Mouse (Mus musculus) limb, embryonic 13.5 days (tissue): ENCODE data around the gene Mbnl2. TPM values are rescaled to one million over a fixed set of nuclear protein-coding genes. Genes with fewer than 3 reads are reported as not detected.

ENCODE experiments used
- ATAC-seq: fragments of 200-750 bp; cut with Nextera tagmentation; 2 replicates; pipeline ENCODE4 v1.8.0; 2017; ENCODE audit warnings: low read depth, moderate number of reproducible peaks, moderate TSS enrichment; ENCODE audit not compliant: low FRiP score
- H3K27ac ChIP-seq: fragments of 300-500 bp; sonication (generic); 2 replicates; pipeline ENCODE4 v1.5.1; 2015; ENCODE audit warnings: inconsistent platforms, mild to moderate bottlenecking, moderate library complexity
- H3K27me3 ChIP-seq: fragments of 300-500 bp; sonication (generic); 2 replicates; pipeline ENCODE4 v1.6.1; 2015; ENCODE audit warnings: mild to moderate bottlenecking, inconsistent platforms
- H3K36me3 ChIP-seq: fragments of 300-500 bp; sonication (generic); 2 replicates; pipeline ENCODE4 v1.6.1; 2015; ENCODE audit warnings: inconsistent platforms, mild to moderate bottlenecking, moderate library complexity
- H3K4me1 ChIP-seq: fragments of 300-500 bp; sonication (generic); 2 replicates; pipeline ENCODE4 v1.6.1; 2015; ENCODE audit warnings: inconsistent platforms
- H3K4me2 ChIP-seq: fragments of 300-500 bp; sonication (generic); replicated peaks from 2 replicates; pipeline ENCODE4 v1.6.1; 2015; ENCODE audit warnings: inconsistent platforms, mild to moderate bottlenecking, moderate library complexity
- H3K4me3 ChIP-seq: fragments of 300-500 bp; sonication (generic); 2 replicates; pipeline ENCODE4 v1.5.1; 2015; ENCODE audit warnings: moderate library complexity, mild to moderate bottlenecking, inconsistent platforms
- H3K9ac ChIP-seq: fragments of 300-500 bp; sonication (generic); 2 replicates; pipeline ENCODE4 v1.6.1; 2015; ENCODE audit warnings: mild to moderate bottlenecking, inconsistent platforms
- H3K9me3 ChIP-seq: fragments of 300-500 bp; sonication (generic); 2 replicates; pipeline ENCODE4 v1.6.1; 2016; ENCODE audit warnings: inconsistent platforms
- WGBS: fragments of 180-500 bp; shearing (Covaris S2); methylation state at CpG from one replicate; pipeline ENCODE4 v1.1.7; 2015; 5-methylcytosine and 5-hydroxymethylcytosine counted together
- polyA plus RNA-seq: library from polyadenylated mRNA; unstranded; fragments of >200 nt; fragmentation: Nextera tagmentation; extraction: Ambion mirVana; gene quantifications from 2 replicates; pipeline ENCODE4 v1.2.1, GENCODE M21; 2015

Gene Mbnl2
- polyA plus RNA-seq, 1 experiment from 2014 or later = 127 TPM

GRCm38 (mm10) chr14:120384615-120385014 is 109.1 kb downstream of the Mbnl2 start:
- whole genome bisulfite sequencing = 90% methylated on average over 5 of the region's 5 CpGs
- ATAC-seq = no peak
- Histone ChIP-seq H3K27me3 (no peaks in the 10 kb centered on the region), H3K9me3 (no peaks in the 10 kb centered on the region), H3K4me2 (no peak overlapping the region), H3K9ac (no peak overlapping the region), H3K4me3 (no peak overlapping the region), H3K36me3 (peaks cover 33% of the 10 kb centered on the region), H3K4me1 (peaks cover 40% of the 10 kb centered on the region), H3K27ac (no peak overlapping the region; the same call in 1 of the 2 replicates)

DNA sequence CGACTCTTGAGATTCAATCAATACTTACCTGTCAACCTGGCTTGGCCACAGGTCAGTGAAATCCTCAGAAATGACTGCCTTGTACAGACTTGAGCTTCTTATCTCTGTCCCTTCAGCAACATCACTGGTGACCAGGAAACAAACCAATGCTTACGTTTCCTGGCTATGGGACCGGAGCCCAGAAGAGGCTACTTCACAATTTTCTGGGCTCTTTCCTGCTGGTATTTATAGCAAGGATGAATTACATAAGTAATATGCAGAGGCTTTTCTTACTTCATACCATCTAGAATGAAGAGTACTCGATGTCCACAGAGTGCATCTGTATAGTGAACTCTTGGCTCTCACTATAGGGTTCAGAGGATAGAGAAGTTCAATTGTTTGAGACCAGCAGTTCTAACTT is 111.8 kb downstream of the Mbnl2 start:
- Histone ChIP-seq H3K4me1 (peaks cover 36% of the 10 kb centered on the region), H3K36me3 (peaks cover 38% of the 10 kb centered on the region), H3K9ac (no peak overlapping the region), H3K27me3 (no peaks in the 10 kb centered on the region), H3K4me2 (no peak overlapping the region), H3K27ac (no peak overlapping the region), H3K4me3 (no peak overlapping the region), H3K9me3 (no peaks in the 10 kb centered on the region)
- ATAC-seq = no peak
- WGBS = 81% methylated on average over 4 of the region's 4 CpGs

GRCm38 (mm10) chr14:120388818-120389691 is 113.6 kb downstream of the Mbnl2 start:
- H3K4me2 ChIP-seq = peak overlapping the region; percentile 52
- WGBS = 14% methylated on average over 36 of the region's 38 CpGs
- H3K4me1 ChIP-seq = peaks cover 26% of the 10 kb centered on the region
- H3K27ac ChIP-seq = peak overlapping the region; percentile 53; the same call in 1 of the 2 replicates
- no peaks in the 10 kb centered on the region for H3K9me3 ChIP-seq
- peak overlapping the region; percentile 61; the same call in 1 of the 2 replicates for H3K9ac ChIP-seq
- H3K27me3 ChIP-seq = no peaks in the 10 kb centered on the region
- peaks cover 49% of the 10 kb centered on the region for H3K36me3 ChIP-seq
- ATAC-seq = peak; percentile 45; the same call in 1 of the 2 replicates
- peak overlapping the region; percentile 22 for H3K4me3 ChIP-seq

DNA sequence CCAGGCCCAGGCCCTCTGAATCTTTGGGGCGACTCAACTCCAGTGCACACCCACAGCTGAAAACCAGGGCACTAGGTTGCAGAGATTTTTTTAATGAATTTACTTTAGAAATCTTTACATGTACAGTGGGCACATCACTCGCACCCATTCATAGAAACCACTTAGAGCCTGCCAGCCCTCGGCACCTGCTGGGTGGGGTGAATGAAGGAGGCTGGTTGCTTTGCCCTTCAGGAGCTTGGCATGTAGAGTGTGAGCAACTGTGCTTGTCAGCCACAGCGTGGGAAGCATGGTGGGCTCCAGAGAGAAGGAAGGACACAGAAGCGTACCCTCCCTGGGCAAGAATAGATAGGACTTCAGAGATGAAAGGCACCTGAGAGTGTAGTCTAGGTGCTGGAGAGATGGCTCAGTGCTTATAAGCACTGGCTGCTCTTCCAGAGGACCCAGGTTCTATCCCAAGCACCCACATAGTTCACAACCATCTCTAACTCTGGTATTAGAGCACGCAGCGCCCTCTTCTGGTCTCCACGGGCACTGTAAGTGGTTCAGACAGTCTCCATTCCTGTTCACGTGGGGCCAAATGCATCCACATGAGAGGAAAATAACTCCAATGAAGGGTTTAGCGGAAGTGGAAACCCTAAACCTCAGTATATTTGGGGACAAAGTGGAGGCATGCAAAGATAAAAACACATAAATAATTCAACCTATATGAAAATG is 114.9 kb downstream of the Mbnl2 start:
- no peak overlapping the region for H3K27ac ChIP-seq
- no peak overlapping the region for H3K9ac ChIP-seq
- no peak overlapping the region for H3K4me3 ChIP-seq
- no peaks in the 10 kb centered on the region for H3K27me3 ChIP-seq
- peaks cover 58% of the 10 kb centered on the region for H3K36me3 ChIP-seq
- WGBS = 92% methylated on average over 10 of the region's 10 CpGs
- no peak overlapping the region for H3K4me2 ChIP-seq
- H3K4me1 ChIP-seq = peaks cover 24% of the 10 kb centered on the region
- H3K9me3 ChIP-seq = no peaks in the 10 kb centered on the region
- no peak for ATAC-seq

DNA sequence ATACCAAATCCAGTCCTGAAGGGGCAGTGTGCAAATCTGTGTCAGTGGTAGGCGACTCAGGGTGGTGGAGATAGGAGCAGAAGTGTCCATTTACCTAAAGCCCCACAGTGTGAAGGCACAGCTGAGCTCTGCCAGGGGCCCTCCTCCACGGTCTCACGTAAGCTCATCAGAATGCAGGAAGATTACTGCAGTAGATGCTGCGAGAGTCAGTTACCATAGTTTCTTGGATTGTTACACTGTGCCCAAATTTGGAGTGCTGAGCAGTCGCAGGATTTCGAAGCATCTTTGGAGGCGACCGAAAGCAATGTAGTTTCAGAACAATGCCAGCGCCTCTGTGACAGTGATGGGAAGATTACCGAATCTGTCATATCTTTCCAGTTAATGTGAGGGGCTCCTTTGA is 116.2 kb downstream of the Mbnl2 start:
- no peak overlapping the region for H3K27ac ChIP-seq
- no peak overlapping the region for H3K9ac ChIP-seq
- H3K36me3 ChIP-seq = peaks cover 65% of the 10 kb centered on the region
- no peak overlapping the region for H3K4me2 ChIP-seq
- H3K9me3 ChIP-seq = no peaks in the 10 kb centered on the region
- H3K27me3 ChIP-seq = no peaks in the 10 kb centered on the region
- no peak overlapping the region for H3K4me3 ChIP-seq
- H3K4me1 ChIP-seq = peaks cover 24% of the 10 kb centered on the region
- WGBS = 89% methylated on average over 10 of the region's 10 CpGs
- ATAC-seq = no peak

DNA sequence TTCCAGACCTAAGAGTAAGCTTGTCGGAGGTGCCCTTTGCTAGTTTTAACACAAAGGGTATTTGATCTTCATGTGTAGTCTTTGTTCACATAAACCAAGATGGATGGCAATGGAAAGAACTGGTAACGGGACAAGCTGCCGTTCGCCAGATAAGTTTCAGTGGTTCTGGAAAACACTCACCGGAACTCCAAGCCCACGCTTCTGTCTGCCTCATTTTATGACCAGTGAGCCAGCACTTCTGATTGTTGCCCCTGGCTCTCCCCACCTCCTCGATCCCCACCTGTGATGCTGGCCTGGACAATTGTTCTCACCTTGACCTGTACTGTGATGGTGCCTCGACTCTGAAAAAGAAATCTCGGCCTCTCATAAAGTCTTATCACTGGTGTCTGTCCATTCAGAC is 117.0 kb downstream of the Mbnl2 start:
- WGBS = 83% methylated on average over 9 of the region's 9 CpGs
- Histone ChIP-seq H3K9ac (no peak overlapping the region), H3K27me3 (no peaks in the 10 kb centered on the region), H3K4me3 (no peak overlapping the region), H3K4me1 (peaks cover 23% of the 10 kb centered on the region), H3K4me2 (no peak overlapping the region), H3K27ac (no peak overlapping the region; the same call in 1 of the 2 replicates), H3K36me3 (peaks cover 69% of the 10 kb centered on the region), H3K9me3 (no peaks in the 10 kb centered on the region)
- ATAC-seq = no peak

GRCm38 (mm10) chr14:120393441-120393840 is 118.0 kb downstream of the Mbnl2 start:
- H3K27ac ChIP-seq = no peak overlapping the region
- H3K4me2 ChIP-seq = no peak overlapping the region
- no peaks in the 10 kb centered on the region for H3K27me3 ChIP-seq
- no peaks in the 10 kb centered on the region for H3K9me3 ChIP-seq
- H3K4me3 ChIP-seq = no peak overlapping the region
- H3K4me1 ChIP-seq = peaks cover 20% of the 10 kb centered on the region
- no peak for ATAC-seq
- H3K9ac ChIP-seq = no peak overlapping the region
- WGBS = 87% methylated on average over 8 of the region's 8 CpGs
- H3K36me3 ChIP-seq = peaks cover 74% of the 10 kb centered on the region

GRCm38 (mm10) chr14:120394216-120394615 is 118.7 kb downstream of the Mbnl2 start:
- 84% methylated on average over 3 of the region's 3 CpGs for WGBS
- Histone ChIP-seq H3K4me2 (no peak overlapping the region), H3K27me3 (no peaks in the 10 kb centered on the region), H3K4me3 (no peak overlapping the region), H3K9ac (no peak overlapping the region), H3K27ac (no peak overlapping the region), H3K36me3 (peaks cover 72% of the 10 kb centered on the region), H3K4me1 (peaks cover 17% of the 10 kb centered on the region), H3K9me3 (no peaks in the 10 kb centered on the region)
- ATAC-seq = no peak

GRCm38 (mm10) chr14:120394827-120395226 is 119.4 kb downstream of the Mbnl2 start:
- Histone ChIP-seq H3K4me1 (peaks cover 18% of the 10 kb centered on the region), H3K9me3 (no peaks in the 10 kb centered on the region), H3K36me3 (peaks cover 72% of the 10 kb centered on the region), H3K27ac (no peak overlapping the region), H3K4me2 (no peak overlapping the region), H3K9ac (no peak overlapping the region), H3K4me3 (no peak overlapping the region), H3K27me3 (no peaks in the 10 kb centered on the region)
- ATAC-seq = no peak
- 80% methylated on average over 3 of the region's 3 CpGs for WGBS

DNA sequence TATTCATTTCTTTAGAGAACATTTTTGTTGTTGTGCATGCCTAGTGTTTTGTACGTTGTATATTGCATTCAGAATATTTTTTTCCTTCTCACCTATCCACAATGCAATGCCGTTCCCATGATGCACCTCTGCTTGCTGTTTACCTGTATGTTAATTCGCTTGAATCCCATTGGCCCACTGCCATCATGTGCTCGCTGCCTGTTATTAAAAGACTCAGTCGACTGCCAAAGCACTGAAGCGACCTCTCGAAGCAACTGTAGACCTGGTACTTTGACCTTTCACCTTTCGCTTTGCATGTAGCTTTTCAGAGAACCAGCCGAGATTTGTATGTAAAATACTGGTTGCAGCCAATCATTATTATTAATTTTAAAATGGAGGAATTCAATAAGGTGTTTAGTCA is 120.0 kb downstream of the Mbnl2 start:
- ATAC-seq = no peak
- H3K9me3 ChIP-seq = no peaks in the 10 kb centered on the region
- H3K4me3 ChIP-seq = no peak overlapping the region
- peaks cover 22% of the 10 kb centered on the region for H3K4me1 ChIP-seq
- no peak overlapping the region for H3K27ac ChIP-seq
- H3K9ac ChIP-seq = no peak overlapping the region
- H3K36me3 ChIP-seq = peaks cover 65% of the 10 kb centered on the region
- no peaks in the 10 kb centered on the region for H3K27me3 ChIP-seq
- no peak overlapping the region for H3K4me2 ChIP-seq
- 87% methylated on average over 9 of the region's 9 CpGs for WGBS

DNA sequence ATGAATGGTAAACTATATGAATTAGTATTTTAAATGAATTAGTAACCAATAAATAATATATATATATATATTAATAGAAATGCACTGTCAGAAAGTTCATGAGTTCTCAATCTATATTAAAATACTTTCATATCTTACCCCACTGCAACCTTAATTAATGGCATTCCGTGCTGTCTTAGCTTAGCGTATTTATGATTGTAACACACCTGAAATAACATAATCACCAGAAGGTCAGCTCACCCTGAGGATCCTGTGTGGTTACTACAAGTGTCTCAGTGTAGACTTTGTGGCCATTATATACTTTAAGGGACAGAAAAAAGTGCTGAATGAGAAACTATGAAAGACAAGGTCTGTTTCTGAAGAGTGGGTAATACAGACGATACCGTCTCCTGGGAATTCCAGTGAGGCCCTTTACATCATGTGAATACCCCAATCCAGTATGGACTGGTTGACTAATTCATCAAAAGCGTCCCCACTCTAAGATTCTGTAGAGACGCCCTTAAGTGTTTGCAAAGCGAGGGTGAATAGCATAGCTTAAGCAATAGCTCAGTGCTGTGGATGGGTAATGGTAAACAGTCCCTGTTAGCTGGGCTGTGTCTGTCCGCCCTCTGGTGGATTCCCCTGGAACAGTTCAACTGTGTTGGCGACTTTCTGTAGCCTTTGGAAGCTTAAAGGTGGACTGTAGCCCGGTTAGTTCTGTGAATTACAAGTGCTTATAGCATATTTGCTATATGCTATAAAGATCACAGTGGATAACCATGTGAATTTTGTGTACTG is 122.6 kb downstream of the Mbnl2 start:
- H3K36me3 ChIP-seq = peaks cover 64% of the 10 kb centered on the region
- H3K9ac ChIP-seq = no peak overlapping the region
- no peaks in the 10 kb centered on the region for H3K27me3 ChIP-seq
- H3K27ac ChIP-seq = no peak overlapping the region
- H3K4me2 ChIP-seq = no peak overlapping the region
- H3K4me1 ChIP-seq = peaks cover 16% of the 10 kb centered on the region
- ATAC-seq = peak; percentile 82; the same call in 1 of the 2 replicates
- no peak overlapping the region for H3K4me3 ChIP-seq
- 47% methylated on average over 10 of the region's 10 CpGs for WGBS
- no peaks in the 10 kb centered on the region for H3K9me3 ChIP-seq

DNA sequence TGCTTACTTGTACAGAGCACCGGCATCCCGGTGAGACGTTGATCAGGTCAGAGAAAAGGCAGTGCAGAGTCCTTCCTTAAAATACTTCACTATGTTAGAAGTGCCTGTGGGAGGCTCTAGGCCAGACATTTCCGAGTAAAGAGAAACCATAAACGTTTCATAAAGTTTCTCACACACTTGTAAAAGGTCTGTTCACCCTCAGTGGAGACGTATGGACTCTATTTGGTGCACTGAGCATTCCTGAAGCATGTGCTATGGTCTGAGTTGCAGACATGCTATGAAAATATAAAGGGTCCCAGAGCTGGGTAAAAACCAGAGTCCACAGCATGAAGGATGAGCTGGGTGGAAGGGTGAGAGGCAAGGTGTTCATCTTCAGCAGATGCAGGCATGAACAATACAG is 124.1 kb downstream of the Mbnl2 start:
- Histone ChIP-seq H3K9ac (no peak overlapping the region), H3K4me2 (no peak overlapping the region), H3K27me3 (no peaks in the 10 kb centered on the region), H3K4me3 (no peak overlapping the region), H3K36me3 (peaks cover 66% of the 10 kb centered on the region), H3K27ac (no peak overlapping the region), H3K9me3 (no peaks in the 10 kb centered on the region), H3K4me1 (peaks cover 16% of the 10 kb centered on the region)
- 56% methylated on average over 6 of the region's 6 CpGs for WGBS
- peak; percentile 72; the same call in 1 of the 2 replicates for ATAC-seq
